Comparison of ENCODE assay signal across 8 mouse cellular contexts in the genomic region with DNA sequence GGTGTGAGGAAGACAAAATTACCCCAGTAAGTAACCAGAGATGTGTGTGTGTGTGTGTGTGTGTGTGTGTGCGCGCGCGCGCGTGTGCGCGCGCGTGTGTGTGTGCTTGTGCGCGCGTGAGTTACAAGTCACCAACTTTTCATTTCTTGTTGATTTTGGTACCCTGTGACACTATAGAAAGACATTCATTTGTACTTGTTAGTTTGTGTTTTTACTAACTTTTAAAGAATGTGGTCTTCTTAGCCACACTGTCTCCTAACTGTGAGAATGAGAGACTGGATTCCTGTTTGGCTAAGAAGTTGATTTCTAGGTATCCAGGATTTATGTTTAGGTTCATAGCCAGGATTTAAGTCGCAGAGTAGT. TPM values are rescaled to one million over a fixed set of nuclear protein-coding genes. Genes with fewer than 3 reads are reported as not detected.
DNase-seq lines count a peak whose midpoint lies in the region; ATAC-seq and TF ChIP-seq lines count a peak whose summit lies in the region.

No protein-coding gene starts in this region.

- H3K27ac ChIP-seq in left cerebral cortex, adult 2 months, result peak overlapping the region; percentile 81; the same call in 1 of the 2 replicates
- H3K27ac ChIP-seq in embryonic facial prominence, embryonic 14.5 days (replicated peaks; ENCODE audit: low read depth, low read length), result no peak overlapping the region
- H3K27ac ChIP-seq in hindbrain, embryonic 16.5 days (ENCODE audit: low read depth, low read length), result no peak overlapping the region

- H3K4me1 ChIP-seq in embryonic facial prominence, embryonic 14.5 days (ENCODE audit: control insufficient read depth, insufficient read depth, low read length), result peaks cover 12% of the 10 kb centered on the region; the same call in 1 of the 2 replicates
- peaks cover 8% of the 10 kb centered on the region for H3K4me1 ChIP-seq in hindbrain, embryonic 16.5 days (ENCODE audit: control insufficient read depth, insufficient read depth, low read depth, low read length)

- no peaks in the 10 kb centered on the region for H3K9me3 ChIP-seq in embryonic facial prominence, embryonic 14.5 days (ENCODE audit: control insufficient read depth, low read length)
- no peaks in the 10 kb centered on the region for H3K9me3 ChIP-seq in hindbrain, embryonic 16.5 days (ENCODE audit: control insufficient read depth, low read length)

- H3ac ChIP-seq in myocyte (ENCODE audit: control insufficient read depth, insufficient read length), result no peak overlapping the region

- 58% methylated on average over 12 of the region's 14 CpGs for WGBS in embryonic facial prominence, embryonic 14.5 days
- 74% methylated on average over 14 of the region's 14 CpGs for WGBS in hindbrain, embryonic 16.5 days

- intact Hi-C loops in left cerebral cortex, adult 2 months (cut with DNase I), result no loop called here
- intact Hi-C loops in left cerebral cortex, postnatal 4 days (cut with DNase I), result no loop called here

- H3K4me3 ChIP-seq in left cerebral cortex, adult 2 months, result peak overlapping the region; percentile 26
- peak overlapping the region; percentile 15; the same call in 1 of the 2 replicates for H3K4me3 ChIP-seq in embryonic facial prominence, embryonic 14.5 days (ENCODE audit: low read depth, low read length)
- H3K4me3 ChIP-seq in hindbrain, embryonic 16.5 days (ENCODE audit: low read length), result peak overlapping the region; percentile 0; the same call in 1 of the 2 replicates
- peak overlapping the region; percentile 4 for H3K4me3 ChIP-seq in myocyte

- no peak for DNase-seq in left cerebral cortex, adult 2 months (ENCODE audit: extremely low spot score in 1 of 2, low spot score in 2 of 2)
- DNase-seq in left cerebral cortex, postnatal 4 days, result no peak
- no peak for DNase-seq in embryonic facial prominence, embryonic 14.5 days (ENCODE audit: low spot score)
- no peak for DNase-seq in frontal cortex, postnatal 10 days (ENCODE audit: low spot score in 2 of 2)
- no peak for DNase-seq in cerebellum, postnatal 25 days

- 0 out of 2 replicates have a peak overlapping the region, but pooled peaks have one; percentile 8 for H3K9ac ChIP-seq in embryonic facial prominence, embryonic 14.5 days (ENCODE audit: low read depth, low read length)
- H3K9ac ChIP-seq in hindbrain, embryonic 16.5 days (ENCODE audit: low read depth, low read length), result no peak overlapping the region

- no peak for TF ChIP-seq POLR2A in myocyte (IDR thresholded peaks at IDR 0.05; ENCODE audit: insufficient read length, low read depth)

- peak overlapping the region; percentile 57 for H3K4me2 ChIP-seq in embryonic facial prominence, embryonic 14.5 days (ENCODE audit: low read depth, low read length)
- H3K4me2 ChIP-seq in hindbrain, embryonic 16.5 days (ENCODE audit: low read length), result peak overlapping the region; percentile 49
- H3K4me2 ChIP-seq in myocyte (ENCODE audit: low read depth), result peak overlapping the region; percentile 89

- H3K36me3 ChIP-seq in embryonic facial prominence, embryonic 14.5 days (ENCODE audit: control insufficient read depth, insufficient read depth, low read length), result no peaks in the 10 kb centered on the region
- no peaks in the 10 kb centered on the region for H3K36me3 ChIP-seq in hindbrain, embryonic 16.5 days (ENCODE audit: control insufficient read depth, insufficient read depth, low read length)
- H3K36me3 ChIP-seq in myocyte (ENCODE audit: control insufficient read depth, insufficient read depth), result no peaks in the 10 kb centered on the region

- TF ChIP-seq CTCF in left cerebral cortex, adult 2 months (IDR thresholded peaks at IDR 0.05), result no peak

- ATAC-seq in embryonic facial prominence, embryonic 14.5 days (ENCODE audit: low read depth), result no peak
- no peak; the same call in 1 of the 2 replicates for ATAC-seq in hindbrain, embryonic 16.5 days
- no peak for ATAC-seq in frontal cortex, adult (ENCODE audit: low TSS enrichment)

- H3K79me2 ChIP-seq in myocyte (ENCODE audit: control insufficient read depth, insufficient read depth), result no peaks in the 10 kb centered on the region

- no peaks in the 10 kb centered on the region for H3K27me3 ChIP-seq in embryonic facial prominence, embryonic 14.5 days (replicated peaks; ENCODE audit: control insufficient read depth, insufficient read depth, low read length)
- H3K27me3 ChIP-seq in hindbrain, embryonic 16.5 days (replicated peaks; ENCODE audit: control insufficient read depth, insufficient read depth, low read length), result no peaks in the 10 kb centered on the region
- H3K27me3 ChIP-seq in myocyte (ENCODE audit: control insufficient read depth, insufficient read depth, insufficient read length), result no peaks in the 10 kb centered on the region

TF ChIP-seq in myocyte, 11 proteins besides CTCF, POLR2A, EP300 and RAD21:
- TF ChIP-seq MAX (IDR thresholded peaks at IDR 0.05; ENCODE audit: low read depth) (no peak), POLR2AphosphoS2 (IDR thresholded peaks at IDR 0.05; ENCODE audit: insufficient read length, low read depth) (no peak), SRF (IDR thresholded peaks at IDR 0.05; ENCODE audit: control insufficient read depth, insufficient read length, low read depth) (no peak), REST (IDR thresholded peaks at IDR 0.05; ENCODE audit: insufficient read depth, insufficient read length) (no peak), USF1 (IDR thresholded peaks at IDR 0.05; ENCODE audit: low read depth) (no peak), TCF12 (IDR thresholded peaks at IDR 0.05; ENCODE audit: insufficient read depth, poor library complexity, severe bottlenecking) (no peak), MYOG (IDR thresholded peaks at IDR 0.05; ENCODE audit: control insufficient read depth in 1 of 3, insufficient read depth in 1 of 3, insufficient read length in 2 of 3, low read depth in 2 of 3) (no peak), CEBPB (IDR thresholded peaks at IDR 0.05; ENCODE audit: insufficient read depth, poor library complexity, severe bottlenecking) (no peak), TCF3 (IDR thresholded peaks at IDR 0.05; ENCODE audit: insufficient read length, low read depth) (no peak), E2F4 (IDR thresholded peaks at IDR 0.05; ENCODE audit: insufficient read depth) (no peak), MYOD1 (IDR thresholded peaks at IDR 0.05; ENCODE audit: control insufficient read depth in 1 of 3, insufficient read length in 2 of 3, low read depth in 2 of 3) (no peak)
TF ChIP-seq in myocyte: peak in this region for 0.

RNA-seq across cellular contexts. Expression of gene Rasgrp3, which starts 29.9 kb away (rescaled TPM):
- 1 to 10 TPM; 7.4 to 9.0 TPM for total RNA-seq in left cerebral cortex, adult 2 months (2021)
- 1 to 10 TPM; 8.4 to 9.6 TPM for total RNA-seq in left cerebral cortex, postnatal 4 days (2021)
- polyA plus RNA-seq in embryonic facial prominence, embryonic 14.5 days (2014; fragmentation: Nextera tagmentation; extraction: Ambion mirVana), result 12.5 and 17.6 TPM in 2 replicates
- 6.6 and 7.0 TPM in 2 replicates for polyA plus RNA-seq in hindbrain, embryonic 16.5 days (2015; fragmentation: Nextera tagmentation; extraction: Ambion mirVana)
- 0.46 TPM for polyA plus RNA-seq in myocyte (2012; fragmentation: generic; extraction: Trizol)
